Mouse (Mus musculus): Measurements from ENCODE around the gene Prr29. TPM values are rescaled to one million over a fixed set of nuclear protein-coding genes. Genes with fewer than 3 reads are reported as not detected.

Prr29 gene
- total RNA-seq (2012; rRNA removed): not detected in 2 replicates

- H3K4me1 ChIP-seq (ENCODE audit: control insufficient read depth in 2 of 2, insufficient read depth in 2 of 2, low read length in 2 of 2, poor library complexity in 1 of 2): peaks cover 0 to 9% of the 10 kb centered on the region in 2 experiments; a peak in 1 of 4 replicates
- in situ Hi-C loops (cut with MboI; ENCODE audit: low sequenced_read_pairs in 2 of 2, unreplicated experiment in 2 of 2): no loop called here
- H3K36me3 ChIP-seq (ENCODE audit: control insufficient read depth, insufficient read depth, low read length, poor library complexity, severe bottlenecking): no peaks in the 10 kb centered on the region
- DNase-seq (ENCODE audit: low read depth, low spot score): no peak
- no peaks in the 10 kb centered on the region for H3K9me3 ChIP-seq (ENCODE audit: control insufficient read depth, insufficient read depth, low read depth, low read length)
- peak within 1 kb of the TSS; percentile 19 to 30; a peak in 2 of 4 replicates for H3K4me3 ChIP-seq (ENCODE audit: insufficient read depth in 1 of 2, low read depth in 1 of 2, low read length in 2 of 2, poor library complexity in 1 of 2, severe bottlenecking in 1 of 2)
- no peak within 1 kb of the TSS for H3K27ac ChIP-seq (ENCODE audit: insufficient read depth, low read depth, low read length, poor library complexity, severe bottlenecking)
- H3K9ac ChIP-seq (ENCODE audit: insufficient read depth, low read depth, low read length, poor library complexity, severe bottlenecking): no peak within 1 kb of the TSS
- no peak for TF ChIP-seq HCFC1 (IDR thresholded peaks at IDR 0.05; ENCODE audit: borderline replicate concordance, insufficient read depth, low read length)
- no peak for TF ChIP-seq MAFK (IDR thresholded peaks at IDR 0.05; ENCODE audit: insufficient read depth, low read depth, low read length)
- no peak for TF ChIP-seq ZC3H11A (IDR thresholded peaks at IDR 0.05; ENCODE audit: borderline replicate concordance, low read depth, low read length)
- no peak for TF ChIP-seq CHD2 (IDR thresholded peaks at IDR 0.05; ENCODE audit: low read depth, low read length)
- TF ChIP-seq ZNF384 (IDR thresholded peaks at IDR 0.05; ENCODE audit: low read depth, low read length): no peak
These were observed at the start of gene Prr29 for GRCm38 (mm10) chr11:106365366-106365765. Gene Prr29, plus strand, starts transcription at chr11:106365472.

DNA sequence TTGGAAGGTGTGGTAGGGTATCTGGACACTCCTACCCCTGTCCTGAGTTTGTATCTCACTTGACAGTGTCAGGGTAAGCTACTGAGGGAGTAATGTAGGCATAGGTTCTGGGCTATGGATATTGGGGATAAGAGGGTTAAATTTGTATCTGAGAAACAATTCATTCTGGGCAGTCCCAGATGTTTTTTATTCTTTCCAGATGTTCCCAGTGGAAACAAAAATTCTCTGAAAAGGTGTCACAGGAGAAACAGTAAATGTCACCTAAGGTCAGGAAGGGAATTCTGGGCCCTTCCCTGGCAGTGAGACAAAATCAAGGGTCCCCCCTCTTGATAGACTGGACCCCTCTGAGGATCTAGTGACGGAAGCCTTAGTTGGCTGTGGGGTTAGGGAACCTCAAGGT, 48.9 kb upstream of the Prr29 start:
- Histone ChIP-seq H3K9ac (ENCODE audit: insufficient read depth, low read depth, low read length, poor library complexity, severe bottlenecking) (no peak overlapping the region), H3K27ac (ENCODE audit: insufficient read depth, low read depth, low read length, poor library complexity, severe bottlenecking) (no peak overlapping the region), H3K9me3 (ENCODE audit: control insufficient read depth, insufficient read depth, low read depth, low read length) (no peaks in the 10 kb centered on the region), H3K36me3 (ENCODE audit: control insufficient read depth, insufficient read depth, low read length, poor library complexity, severe bottlenecking) (no peaks in the 10 kb centered on the region), H3K4me3 (ENCODE audit: insufficient read depth in 1 of 2, low read depth in 1 of 2, low read length in 2 of 2, poor library complexity in 1 of 2, severe bottlenecking in 1 of 2) (no peak overlapping the region), H3K4me1 (ENCODE audit: control insufficient read depth in 2 of 2, insufficient read depth in 2 of 2, low read length in 2 of 2, poor library complexity in 1 of 2) (peaks cover 4 to 15% of the 10 kb centered on the region in 2 experiments; a peak in 3 of 4 replicates)
- no peak for DNase-seq (ENCODE audit: low read depth, low spot score)
- in situ Hi-C loops (cut with MboI; ENCODE audit: low sequenced_read_pairs in 2 of 2, unreplicated experiment in 2 of 2): no loop called here
- TF ChIP-seq ZC3H11A (IDR thresholded peaks at IDR 0.05; ENCODE audit: borderline replicate concordance, low read depth, low read length) (no peak), HCFC1 (IDR thresholded peaks at IDR 0.05; ENCODE audit: borderline replicate concordance, insufficient read depth, low read length) (no peak), CHD2 (IDR thresholded peaks at IDR 0.05; ENCODE audit: low read depth, low read length) (no peak), MAFK (IDR thresholded peaks at IDR 0.05; ENCODE audit: insufficient read depth, low read depth, low read length) (no peak), ZNF384 (IDR thresholded peaks at IDR 0.05; ENCODE audit: low read depth, low read length) (no peak)

DNA sequence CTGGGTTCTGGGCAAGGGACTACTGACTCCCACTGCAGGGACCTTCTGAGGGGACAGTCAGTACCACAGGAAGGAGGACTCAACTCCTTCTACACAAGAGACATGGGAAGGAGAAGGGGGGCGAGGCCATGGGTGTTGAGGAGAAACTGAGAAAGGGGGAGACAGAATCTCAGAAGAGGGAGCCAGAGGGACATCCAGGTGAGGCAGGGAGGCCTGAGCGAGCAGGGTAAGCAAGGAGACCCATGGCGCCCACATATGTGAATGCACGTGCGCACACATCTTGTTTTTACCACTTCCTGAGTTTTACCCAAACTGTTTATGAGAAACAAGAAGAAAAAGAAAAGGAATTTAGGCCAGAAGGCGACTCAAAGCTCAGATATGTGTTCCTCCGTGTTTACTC, 47.5 kb upstream of the Prr29 start:
- Histone ChIP-seq H3K9ac (ENCODE audit: insufficient read depth, low read depth, low read length, poor library complexity, severe bottlenecking) (no peak overlapping the region), H3K36me3 (ENCODE audit: control insufficient read depth, insufficient read depth, low read length, poor library complexity, severe bottlenecking) (no peaks in the 10 kb centered on the region), H3K9me3 (ENCODE audit: control insufficient read depth, insufficient read depth, low read depth, low read length) (no peaks in the 10 kb centered on the region), H3K27ac (ENCODE audit: insufficient read depth, low read depth, low read length, poor library complexity, severe bottlenecking) (no peak overlapping the region), H3K4me1 (ENCODE audit: control insufficient read depth in 2 of 2, insufficient read depth in 2 of 2, low read length in 2 of 2, poor library complexity in 1 of 2) (peaks cover 4 to 15% of the 10 kb centered on the region in 2 experiments; a peak in 3 of 4 replicates), H3K4me3 (ENCODE audit: insufficient read depth in 1 of 2, low read depth in 1 of 2, low read length in 2 of 2, poor library complexity in 1 of 2, severe bottlenecking in 1 of 2) (no peak overlapping the region)
- in situ Hi-C loops (cut with MboI; ENCODE audit: low sequenced_read_pairs in 2 of 2, unreplicated experiment in 2 of 2): no loop called here
- TF ChIP-seq MAFK (IDR thresholded peaks at IDR 0.05; ENCODE audit: insufficient read depth, low read depth, low read length): no peak
- TF ChIP-seq CHD2 (IDR thresholded peaks at IDR 0.05; ENCODE audit: low read depth, low read length): no peak
- no peak for TF ChIP-seq HCFC1 (IDR thresholded peaks at IDR 0.05; ENCODE audit: borderline replicate concordance, insufficient read depth, low read length)
- no peak for TF ChIP-seq ZC3H11A (IDR thresholded peaks at IDR 0.05; ENCODE audit: borderline replicate concordance, low read depth, low read length)
- TF ChIP-seq ZNF384 (IDR thresholded peaks at IDR 0.05; ENCODE audit: low read depth, low read length): no peak
- no peak for DNase-seq (ENCODE audit: low read depth, low spot score)

GRCm38 (mm10) chr11:106318406-106319366, 46.6 kb upstream of the Prr29 start:
- Histone ChIP-seq H3K36me3 (ENCODE audit: control insufficient read depth, insufficient read depth, low read length, poor library complexity, severe bottlenecking) (no peaks in the 10 kb centered on the region), H3K9ac (ENCODE audit: insufficient read depth, low read depth, low read length, poor library complexity, severe bottlenecking) (no peak overlapping the region), H3K9me3 (ENCODE audit: control insufficient read depth, insufficient read depth, low read depth, low read length) (no peaks in the 10 kb centered on the region), H3K4me1 (ENCODE audit: control insufficient read depth in 2 of 2, insufficient read depth in 2 of 2, low read length in 2 of 2, poor library complexity in 1 of 2) (peaks cover 4 to 10% of the 10 kb centered on the region in 2 experiments; a peak in 3 of 4 replicates), H3K4me3 (ENCODE audit: insufficient read depth in 1 of 2, low read depth in 1 of 2, low read length in 2 of 2, poor library complexity in 1 of 2, severe bottlenecking in 1 of 2) (no peak overlapping the region), H3K27ac (ENCODE audit: insufficient read depth, low read depth, low read length, poor library complexity, severe bottlenecking) (no peak overlapping the region)
- TF ChIP-seq MAFK (IDR thresholded peaks at IDR 0.05; ENCODE audit: insufficient read depth, low read depth, low read length) (no peak), CHD2 (IDR thresholded peaks at IDR 0.05; ENCODE audit: low read depth, low read length) (no peak), ZNF384 (IDR thresholded peaks at IDR 0.05; ENCODE audit: low read depth, low read length) (no peak), ZC3H11A (IDR thresholded peaks at IDR 0.05; ENCODE audit: borderline replicate concordance, low read depth, low read length) (no peak), HCFC1 (IDR thresholded peaks at IDR 0.05; ENCODE audit: borderline replicate concordance, insufficient read depth, low read length) (no peak)
- DNase-seq (ENCODE audit: low read depth, low spot score): no peak
- in situ Hi-C loops (cut with MboI; ENCODE audit: low sequenced_read_pairs in 2 of 2, unreplicated experiment in 2 of 2): no loop called here
